Mouse (Mus musculus) left cerebral cortex, adult 2 months (tissue): ENCODE data around the gene Ston2. TPM values are rescaled to one million over a fixed set of nuclear protein-coding genes. Genes with fewer than 3 reads are reported as not detected.

ENCODE experiments used
- DNase-seq, 2 experiments: peaks; one replicate each; pipeline ENCODE4 v3.0.0; 2021 to 2022; ENCODE audit warnings: low spot score in 2 of 2, mixed read lengths in 1 of 2; ENCODE audit errors: extremely low spot score in 1 of 2
- H3K27ac ChIP-seq: fragments of 200-600 bp; 2 replicates; pipeline ENCODE4 v1.8.1; 2022
- H3K4me3 ChIP-seq: fragments of 200-600 bp; 2 replicates; pipeline ENCODE4 v1.8.1; 2022
- CTCF ChIP-seq: fragments of 200-600 bp; IDR thresholded peaks from 2 replicates; pipeline ENCODE4 v1.8.1; 2022; ENCODE audit warnings: antibody characterized with exemption, mild to moderate bottlenecking, moderate library complexity
- intact Hi-C: fragments of 180-260 bp; cut with DNase I; formaldehyde crosslinking; loops from one replicate; pipeline ENCODE4 v1.15.1; 2025
- long read RNA-seq, 2 experiments: library from polyadenylated mRNA; stranded (forward); transcript quantifications; one replicate each; pipeline ENCODE4 v2.0.0; 2021; ENCODE audit warnings: borderline mapping rate in 2 of 2
- total RNA-seq, 2 experiments: library from RNA; stranded (reverse); gene quantifications; 2 replicates each; pipeline ENCODE4 v1.2.3; 2021

Gene Ston2
- 10 to 100 TPM; 17.1 to 20.2 TPM for total RNA-seq
- long read RNA-seq, experiment 1, partial matches to known transcripts: 0 of 3 reads
- long read RNA-seq, experiment 1, other reads (novel, unspliced or antisense): 3 of 3 reads
- long read RNA-seq, experiment 2, partial matches to known transcripts: 0 of 1 reads
- long read RNA-seq, experiment 2, other reads (novel, unspliced or antisense): 1 of 1 reads

GRCm38 (mm10) chr12:91787959-91788437 lies at the start of gene Ston2:
TSS of gene Ston2 (minus strand) at chr12:91788387.
- Histone ChIP-seq H3K27ac (no peak within 1 kb of the TSS), H3K4me3 (no peak within 1 kb of the TSS)
- intact Hi-C loops: no loop called here
- no peak for DNase-seq
- TF ChIP-seq CTCF: no peak

DNA sequence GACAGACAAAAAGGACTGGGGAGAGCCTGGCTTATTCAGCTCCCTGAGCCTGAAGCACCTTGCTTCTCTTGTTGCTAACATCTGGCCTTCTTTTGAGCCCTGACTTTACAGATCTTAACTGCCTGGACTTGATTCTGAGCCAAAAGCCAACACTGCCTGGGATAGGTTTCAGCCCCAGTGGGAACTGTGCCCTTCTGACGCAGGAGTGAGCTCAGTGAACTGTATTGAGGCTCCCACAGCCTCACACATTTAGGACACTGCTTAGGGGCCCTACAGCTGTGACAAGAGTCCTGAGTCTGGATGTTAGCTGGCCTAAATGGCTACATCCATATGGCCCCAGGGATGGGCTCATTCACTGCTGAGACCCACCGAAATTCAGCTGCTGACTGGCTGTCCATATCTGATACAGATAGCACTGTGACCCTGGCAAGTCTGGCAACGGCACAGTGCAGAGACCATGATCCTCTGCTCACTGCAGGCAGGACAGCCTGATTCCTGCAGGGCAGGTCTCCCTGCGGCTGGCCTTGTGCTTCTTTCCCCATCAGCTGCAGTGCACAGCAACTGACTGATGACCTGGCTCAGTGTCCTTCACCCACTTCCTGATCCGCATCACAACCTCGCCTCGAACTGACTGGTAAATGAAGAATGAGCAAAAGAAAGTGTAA lies 49.3 kb upstream of the Ston2 start:
- TF ChIP-seq CTCF: no peak
- no peak overlapping the region for H3K4me3 ChIP-seq
- H3K27ac ChIP-seq: no peak overlapping the region
- intact Hi-C loops: no loop called here
- DNase-seq: no peak

- no peak overlapping the region for H3K27ac ChIP-seq
- no peak overlapping the region for H3K4me3 ChIP-seq
- intact Hi-C loops: no loop called here
- no peak for TF ChIP-seq CTCF
- DNase-seq: no peak
Observed at GRCm38 (mm10) chr12:91833939-91834333, 45.7 kb upstream of the Ston2 start.

DNA sequence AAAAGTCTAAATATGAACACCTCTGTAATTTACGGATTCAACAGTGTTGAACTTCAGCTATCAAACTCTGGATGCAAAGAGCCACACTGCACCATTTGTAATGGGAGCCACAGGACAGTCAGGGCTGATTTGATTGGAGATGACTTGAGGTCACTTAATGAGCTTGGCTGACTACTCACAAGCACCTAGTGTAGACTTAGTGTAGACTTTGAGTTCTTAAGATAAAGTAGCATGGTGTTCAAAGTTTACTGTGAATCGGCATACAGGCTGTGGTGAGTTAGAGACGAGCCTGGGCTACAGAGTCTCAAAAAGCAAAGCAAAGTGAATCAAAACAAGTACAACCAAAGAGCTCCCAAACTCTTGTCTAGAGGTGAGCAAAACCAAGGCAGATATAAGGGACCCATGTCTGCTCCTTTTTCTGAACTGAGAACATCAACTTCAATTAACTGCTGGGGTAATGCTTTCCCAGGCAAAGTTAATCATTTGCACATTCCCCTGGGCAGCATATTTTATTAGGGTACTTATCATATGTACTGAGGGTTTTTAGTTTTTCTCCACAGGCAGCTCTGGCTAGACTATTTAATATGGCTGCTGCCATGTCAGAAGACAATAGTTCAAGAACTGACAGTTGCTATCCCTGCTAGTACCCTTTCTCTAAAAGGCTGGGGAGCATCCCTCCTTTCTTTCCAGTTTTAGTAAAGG lies 45.2 kb upstream of the Ston2 start:
- no peak overlapping the region for H3K4me3 ChIP-seq
- no peak overlapping the region for H3K27ac ChIP-seq
- no peak for DNase-seq
- no peak for TF ChIP-seq CTCF
- intact Hi-C loops: no loop called here

GRCm38 (mm10) chr12:91831410-91831809 lies 43.2 kb upstream of the Ston2 start:
- no peak overlapping the region for H3K4me3 ChIP-seq
- intact Hi-C loops: no loop called here
- no peak for TF ChIP-seq CTCF

GRCm38 (mm10) chr12:91820461-91820860 lies 32.3 kb upstream of the Ston2 start:
- Histone ChIP-seq H3K27ac (no peak overlapping the region), H3K4me3 (no peak overlapping the region)
- TF ChIP-seq CTCF: no peak
- intact Hi-C loops: no loop called here
- DNase-seq: no peak

More at GRCm38 (mm10) chr12:91831410-91831809, 43.2 kb upstream of the Ston2 start:
- H3K27ac ChIP-seq: no peak overlapping the region
- no peak for DNase-seq

DNA sequence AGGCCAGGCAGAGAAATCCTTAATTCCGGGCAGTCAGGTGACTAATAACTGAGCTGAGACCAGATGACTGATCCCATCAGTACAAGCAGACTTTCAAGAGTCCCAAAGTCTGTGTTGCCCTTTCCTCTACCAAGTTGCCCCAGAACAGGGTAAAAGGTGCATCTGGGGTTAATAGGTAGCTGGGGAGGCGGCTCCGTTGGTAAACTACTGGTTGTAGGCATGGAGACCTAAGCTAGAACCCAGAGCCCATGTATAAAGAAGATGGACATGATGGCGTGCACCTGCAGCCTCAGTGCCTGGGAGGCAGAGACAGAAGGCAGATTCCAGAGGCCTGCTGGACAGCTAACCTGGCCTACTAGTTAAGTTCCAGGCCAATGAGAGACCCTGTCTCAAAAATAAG lies 30.5 kb upstream of the Ston2 start:
- Histone ChIP-seq H3K27ac (no peak overlapping the region), H3K4me3 (no peak overlapping the region)
- no peak for DNase-seq
- intact Hi-C loops: no loop called here
- no peak for TF ChIP-seq CTCF

- H3K4me3 ChIP-seq: no peak overlapping the region
- TF ChIP-seq CTCF: peak; percentile 82
- DNase-seq: peak; percentile 27 to 65
- H3K27ac ChIP-seq: no peak overlapping the region
- intact Hi-C loops: no loop called here
Observed at GRCm38 (mm10) chr12:91815990-91816389, 27.8 kb upstream of the Ston2 start.

GRCm38 (mm10) chr12:91815552-91815951 lies 27.4 kb upstream of the Ston2 start:
- no peak for DNase-seq
- TF ChIP-seq CTCF: no peak
- Histone ChIP-seq H3K27ac (no peak overlapping the region), H3K4me3 (no peak overlapping the region)
- intact Hi-C loops: no loop called here

DNA sequence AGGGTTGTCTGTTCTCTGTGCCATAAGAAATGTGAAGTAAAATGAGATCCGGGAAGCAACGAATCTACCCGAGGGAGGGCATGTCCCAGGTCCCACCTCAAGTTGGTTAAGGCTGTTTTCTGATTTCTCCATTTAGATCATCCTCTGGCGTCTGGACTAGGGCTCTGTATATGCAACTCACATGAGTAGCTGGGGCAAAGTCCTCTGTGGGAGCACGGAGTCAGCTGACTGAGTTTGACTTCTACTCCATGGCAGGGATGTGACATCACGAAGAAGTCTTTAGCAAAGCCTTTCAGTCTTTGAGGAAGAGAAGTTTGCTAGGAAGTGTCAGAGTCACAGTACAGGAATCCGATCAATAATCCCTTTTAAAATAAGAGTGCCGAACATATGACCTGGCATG lies 20.7 kb upstream of the Ston2 start:
- intact Hi-C loops: no loop called here
- DNase-seq: no peak

GRCm38 (mm10) chr12:91807761-91808160 lies 19.6 kb upstream of the Ston2 start:
- Histone ChIP-seq H3K27ac (no peak overlapping the region), H3K4me3 (no peak overlapping the region)
- TF ChIP-seq CTCF: no peak
- no peak for DNase-seq
- intact Hi-C loops: no loop called here

More for the DNA sequence above, 20.7 kb upstream of the Ston2 start:
- Histone ChIP-seq H3K4me3 (no peak overlapping the region), H3K27ac (no peak overlapping the region)
- no peak for TF ChIP-seq CTCF

- H3K27ac ChIP-seq: no peak overlapping the region
- TF ChIP-seq CTCF: no peak
- DNase-seq: no peak
- intact Hi-C loops: no loop called here
- H3K4me3 ChIP-seq: no peak overlapping the region
Observed at GRCm38 (mm10) chr12:91807095-91807494, 18.9 kb upstream of the Ston2 start.

- intact Hi-C loops: no loop called here
- no peak for TF ChIP-seq CTCF
- H3K4me3 ChIP-seq: no peak overlapping the region
- no peak overlapping the region for H3K27ac ChIP-seq
- DNase-seq: no peak
Observed at GRCm38 (mm10) chr12:91804262-91804661, 16.1 kb upstream of the Ston2 start.
